Mouse (Mus musculus): ENCODE data around the gene Zfand3. TPM values are rescaled to one million over a fixed set of nuclear protein-coding genes. Genes with fewer than 3 reads are reported as not detected.

Gene Zfand3
- polyA plus RNA-seq, 1 experiment from 2014 or later, result 70.3 TPM

DNA sequence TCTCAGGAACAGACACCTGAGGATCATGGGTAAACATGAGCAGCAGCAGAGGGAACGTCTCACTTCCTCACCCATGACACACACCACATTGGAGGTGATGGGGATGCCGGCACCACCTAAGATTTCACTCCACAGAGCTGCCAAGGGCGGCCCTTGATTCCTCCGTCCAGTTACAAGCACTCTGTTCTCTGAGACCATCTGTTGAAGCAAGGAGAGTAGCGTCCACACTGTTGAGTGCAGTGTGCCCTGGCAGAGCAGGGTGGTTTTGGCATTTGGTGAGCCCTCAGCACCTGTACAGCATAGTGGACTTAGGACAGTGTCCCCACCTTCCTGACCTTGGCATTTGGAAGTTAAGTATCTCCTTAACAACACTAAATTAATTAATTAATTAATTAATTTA is 107.0 kb downstream of the Zfand3 start:
- H3K36me3 ChIP-seq, result no peaks in the 10 kb centered on the region
- WGBS, result 82% methylated on average over 5 of the region's 5 CpGs
- H3K27me3 ChIP-seq, result no peaks in the 10 kb centered on the region
- 0 out of 2 replicates have a peak, but pooled peaks have one; percentile 52 for ATAC-seq (ENCODE audit: insufficient number of reproducible peaks, insufficient read depth, low FRiP score, low TSS enrichment)
- no peaks in the 10 kb centered on the region for H3K9me3 ChIP-seq
- peaks cover 6% of the 10 kb centered on the region; the same call in 1 of the 2 replicates for H3K4me1 ChIP-seq
- H3K4me3 ChIP-seq, result no peak overlapping the region
- no peak overlapping the region for H3K9ac ChIP-seq
- H3K4me2 ChIP-seq (replicated peaks), result no peak overlapping the region
- no peak overlapping the region for H3K27ac ChIP-seq

DNA sequence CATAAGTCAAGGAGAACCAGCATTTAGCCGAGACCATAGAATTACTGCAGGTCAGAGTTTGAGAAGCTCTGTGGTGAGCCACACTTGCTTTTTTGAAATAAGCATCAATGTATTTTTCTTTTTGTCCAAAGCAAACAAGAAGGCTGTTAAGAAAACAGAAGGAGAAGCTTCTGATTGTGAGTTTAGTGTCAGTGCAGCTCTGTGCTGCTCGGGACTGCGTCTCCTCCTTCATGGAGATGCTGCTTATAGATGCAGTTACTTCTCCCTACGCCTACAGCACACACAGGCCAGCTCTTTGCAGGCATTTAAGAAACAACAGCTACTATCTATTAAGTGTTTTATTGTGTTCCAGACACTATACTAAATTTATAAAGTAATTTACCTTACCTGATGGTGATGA is 107.5 kb downstream of the Zfand3 start:
- ATAC-seq (ENCODE audit: insufficient number of reproducible peaks, insufficient read depth, low FRiP score, low TSS enrichment), result no peak
- Histone ChIP-seq H3K36me3 (no peaks in the 10 kb centered on the region), H3K27me3 (no peaks in the 10 kb centered on the region), H3K9me3 (no peaks in the 10 kb centered on the region), H3K27ac (no peak overlapping the region), H3K9ac (no peak overlapping the region), H3K4me2 (replicated peaks) (no peak overlapping the region), H3K4me1 (peaks cover 6% of the 10 kb centered on the region; the same call in 1 of the 2 replicates), H3K4me3 (no peak overlapping the region)
- WGBS, result 77% methylated on average over 4 of the region's 4 CpGs

DNA sequence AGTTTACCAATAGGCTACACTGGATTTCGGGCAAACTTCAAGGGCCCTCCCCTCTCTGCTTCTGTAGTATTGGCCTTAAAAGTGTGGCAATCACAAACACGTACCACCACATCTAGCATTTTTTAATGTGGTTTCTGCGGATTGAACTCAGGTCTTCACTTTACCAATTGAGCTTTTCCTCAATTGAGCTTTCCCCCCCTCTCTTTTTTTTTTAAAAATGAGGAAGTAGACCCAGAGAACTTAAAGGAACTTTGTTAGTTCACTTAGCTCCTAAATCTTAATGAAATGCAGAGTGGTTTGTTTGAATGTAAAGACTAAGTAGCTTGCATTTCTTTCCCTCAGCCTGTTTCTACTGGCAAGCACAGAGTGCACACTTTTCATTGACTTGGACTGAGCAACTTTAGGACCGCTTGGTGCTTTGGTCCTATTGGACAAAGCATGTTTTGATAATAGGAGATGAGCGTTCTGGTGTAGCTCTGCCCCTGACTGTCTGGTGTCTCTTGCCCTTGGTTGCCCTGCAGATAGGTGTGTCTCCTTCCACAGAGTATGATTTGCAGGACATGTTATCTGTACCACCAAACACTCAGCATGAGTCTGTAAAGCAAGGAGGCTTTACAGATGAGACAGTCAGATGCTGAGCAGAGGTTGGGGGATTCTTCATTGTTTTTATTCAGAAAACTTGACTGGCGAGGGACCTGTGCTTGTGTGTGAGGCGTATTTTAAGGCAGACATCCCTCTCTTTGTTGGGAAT is 108.2 kb downstream of the Zfand3 start:
- Histone ChIP-seq H3K36me3 (no peaks in the 10 kb centered on the region), H3K27me3 (no peaks in the 10 kb centered on the region), H3K4me2 (replicated peaks) (no peak overlapping the region), H3K9ac (no peak overlapping the region), H3K4me1 (peaks cover 6% of the 10 kb centered on the region; the same call in 1 of the 2 replicates), H3K27ac (no peak overlapping the region), H3K9me3 (no peaks in the 10 kb centered on the region), H3K4me3 (no peak overlapping the region)
- WGBS, result 79% methylated on average over 7 of the region's 7 CpGs
- ATAC-seq (ENCODE audit: insufficient number of reproducible peaks, insufficient read depth, low FRiP score, low TSS enrichment), result no peak

- Histone ChIP-seq H3K4me2 (replicated peaks) (no peak overlapping the region), H3K36me3 (no peaks in the 10 kb centered on the region), H3K4me3 (no peak overlapping the region), H3K9me3 (no peaks in the 10 kb centered on the region), H3K27me3 (no peaks in the 10 kb centered on the region), H3K27ac (no peak overlapping the region), H3K9ac (no peak overlapping the region), H3K4me1 (peaks cover 6% of the 10 kb centered on the region; the same call in 1 of the 2 replicates)
- no peak for ATAC-seq (ENCODE audit: insufficient number of reproducible peaks, insufficient read depth, low FRiP score, low TSS enrichment)
- WGBS, result 82% methylated on average over 3 of the region's 3 CpGs
Observed at GRCm38 (mm10) chr17:30114761-30115160, 110.2 kb downstream of the Zfand3 start.

DNA sequence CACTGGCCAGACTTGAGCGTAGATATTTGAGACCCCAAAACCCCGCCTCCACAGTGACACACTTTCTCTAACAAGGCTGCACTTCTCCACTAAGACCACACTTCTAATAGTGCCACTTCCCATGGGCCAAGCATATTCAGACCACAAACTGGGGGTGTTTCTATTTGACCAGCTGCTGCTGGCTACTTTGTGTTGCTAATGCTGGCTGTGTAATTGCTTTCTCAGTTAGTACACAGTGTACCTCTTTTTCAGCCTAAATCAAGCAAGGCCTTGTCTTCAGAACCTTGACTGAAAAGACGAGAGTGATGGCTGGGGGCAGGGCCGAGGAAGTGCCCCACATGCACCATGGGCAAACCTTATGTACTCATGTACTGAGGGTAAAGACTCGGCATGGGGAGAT is 111.7 kb downstream of the Zfand3 start:
- ATAC-seq (ENCODE audit: insufficient number of reproducible peaks, insufficient read depth, low FRiP score, low TSS enrichment), result no peak
- H3K4me1 ChIP-seq, result no peaks in the 10 kb centered on the region
- no peak overlapping the region for H3K4me2 ChIP-seq (replicated peaks)
- WGBS, result 75% methylated on average over 5 of the region's 5 CpGs
- no peaks in the 10 kb centered on the region for H3K36me3 ChIP-seq
- no peak overlapping the region for H3K4me3 ChIP-seq
- no peaks in the 10 kb centered on the region for H3K9me3 ChIP-seq
- no peak overlapping the region for H3K9ac ChIP-seq
- H3K27ac ChIP-seq, result no peak overlapping the region
- H3K27me3 ChIP-seq, result no peaks in the 10 kb centered on the region

DNA sequence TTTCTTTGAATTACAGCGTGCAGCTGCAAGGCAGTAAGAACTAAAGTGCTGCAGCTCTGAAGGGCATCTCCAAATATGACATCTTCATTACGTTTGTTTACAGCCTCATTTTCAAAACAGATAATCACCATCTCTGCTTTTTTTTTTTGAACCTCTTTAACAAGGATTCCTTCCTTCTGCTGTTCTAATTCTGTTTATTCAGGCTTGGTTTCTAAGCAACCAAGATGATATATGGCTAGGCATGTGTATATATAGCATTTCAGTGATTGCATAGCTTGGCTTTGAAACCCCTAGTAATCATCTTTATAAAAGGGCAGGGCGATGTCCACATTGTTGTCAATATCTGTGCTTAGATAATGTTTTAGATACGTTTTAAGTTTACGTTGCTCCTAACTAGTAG is 113.5 kb downstream of the Zfand3 start:
- Histone ChIP-seq H3K4me2 (replicated peaks) (no peak overlapping the region), H3K4me3 (no peak overlapping the region), H3K27ac (no peak overlapping the region), H3K9me3 (no peaks in the 10 kb centered on the region), H3K27me3 (no peaks in the 10 kb centered on the region), H3K4me1 (no peaks in the 10 kb centered on the region), H3K36me3 (no peaks in the 10 kb centered on the region), H3K9ac (no peak overlapping the region)
- no peak for ATAC-seq (ENCODE audit: insufficient number of reproducible peaks, insufficient read depth, low FRiP score, low TSS enrichment)
- WGBS, result 92% methylated on average over 5 of the region's 5 CpGs

- 90% methylated on average over 3 of the region's 3 CpGs for WGBS
- Histone ChIP-seq H3K4me1 (no peaks in the 10 kb centered on the region), H3K27me3 (no peaks in the 10 kb centered on the region), H3K27ac (no peak overlapping the region), H3K4me2 (replicated peaks) (no peak overlapping the region), H3K36me3 (no peaks in the 10 kb centered on the region), H3K9me3 (no peaks in the 10 kb centered on the region), H3K9ac (no peak overlapping the region), H3K4me3 (no peak overlapping the region)
- ATAC-seq (ENCODE audit: insufficient number of reproducible peaks, insufficient read depth, low FRiP score, low TSS enrichment), result no peak
Observed at GRCm38 (mm10) chr17:30122278-30122677, 117.7 kb downstream of the Zfand3 start.

GRCm38 (mm10) chr17:30128456-30128855 is 123.9 kb downstream of the Zfand3 start:
- no peak overlapping the region for H3K27ac ChIP-seq

DNA sequence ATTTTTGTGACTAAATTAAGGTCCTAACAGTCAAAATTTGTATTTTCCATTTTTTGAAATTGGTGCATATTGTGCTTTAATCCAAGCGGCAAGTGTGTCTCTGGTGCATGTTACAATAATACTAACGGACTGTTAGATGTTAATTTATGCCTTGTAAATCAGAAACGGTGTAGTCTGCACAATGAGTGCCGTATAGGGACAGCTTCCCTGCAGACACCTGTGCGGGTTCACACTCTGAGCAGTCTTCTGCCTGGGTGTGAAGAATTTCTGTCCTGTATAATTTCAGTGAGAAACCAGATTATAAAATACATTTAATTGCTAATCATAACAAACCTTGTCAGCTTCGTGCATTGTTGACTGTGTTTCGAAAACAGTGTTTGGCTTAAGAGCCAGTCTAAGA is 124.7 kb downstream of the Zfand3 start:
- Histone ChIP-seq H3K9ac (no peak overlapping the region), H3K27me3 (no peaks in the 10 kb centered on the region), H3K4me3 (no peak overlapping the region), H3K27ac (no peak overlapping the region), H3K4me2 (replicated peaks) (no peak overlapping the region), H3K4me1 (peaks cover 4% of the 10 kb centered on the region; the same call in 1 of the 2 replicates), H3K9me3 (no peaks in the 10 kb centered on the region), H3K36me3 (no peaks in the 10 kb centered on the region)
- 87% methylated on average over 7 of the region's 7 CpGs for WGBS
- ATAC-seq (ENCODE audit: insufficient number of reproducible peaks, insufficient read depth, low FRiP score, low TSS enrichment), result no peak

More at GRCm38 (mm10) chr17:30128456-30128855, 123.9 kb downstream of the Zfand3 start:
- 87% methylated on average over 6 of the region's 6 CpGs for WGBS
- no peaks in the 10 kb centered on the region for H3K9me3 ChIP-seq
- H3K4me3 ChIP-seq, result no peak overlapping the region
- H3K9ac ChIP-seq, result no peak overlapping the region
- H3K4me2 ChIP-seq (replicated peaks), result no peak overlapping the region
- H3K27me3 ChIP-seq, result no peaks in the 10 kb centered on the region
- H3K4me1 ChIP-seq, result peaks cover 4% of the 10 kb centered on the region; the same call in 1 of the 2 replicates
- no peaks in the 10 kb centered on the region for H3K36me3 ChIP-seq
- ATAC-seq (ENCODE audit: insufficient number of reproducible peaks, insufficient read depth, low FRiP score, low TSS enrichment), result no peak

DNA sequence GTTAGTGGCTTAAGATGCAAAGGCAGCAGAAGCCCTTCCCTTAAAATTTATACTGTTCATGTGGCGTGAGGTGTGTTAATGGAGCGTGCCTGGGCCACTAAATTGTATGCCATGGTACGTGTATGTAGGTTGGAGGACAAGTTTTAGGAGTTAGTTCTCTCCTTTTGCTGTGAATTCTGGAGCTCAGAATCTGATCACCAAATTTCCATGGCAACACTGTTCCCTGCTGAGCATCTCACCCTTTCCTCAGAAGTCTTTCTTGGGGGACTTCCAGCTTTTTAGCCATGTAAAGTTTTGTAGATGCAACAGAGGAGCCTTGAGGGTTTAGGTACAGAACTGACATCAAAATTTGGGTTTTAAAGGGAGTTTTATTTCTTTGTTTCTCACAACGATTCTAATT is 125.8 kb downstream of the Zfand3 start:
- peaks cover 4% of the 10 kb centered on the region for H3K36me3 ChIP-seq
- H3K4me3 ChIP-seq, result no peak overlapping the region
- peaks cover 6% of the 10 kb centered on the region; the same call in 1 of the 2 replicates for H3K4me1 ChIP-seq
- 88% methylated on average over 4 of the region's 4 CpGs for WGBS
- H3K27me3 ChIP-seq, result no peaks in the 10 kb centered on the region
- H3K4me2 ChIP-seq (replicated peaks), result no peak overlapping the region
- H3K27ac ChIP-seq, result no peak overlapping the region
- H3K9ac ChIP-seq, result no peak overlapping the region
- no peaks in the 10 kb centered on the region for H3K9me3 ChIP-seq
- ATAC-seq (ENCODE audit: insufficient number of reproducible peaks, insufficient read depth, low FRiP score, low TSS enrichment), result no peak

DNA sequence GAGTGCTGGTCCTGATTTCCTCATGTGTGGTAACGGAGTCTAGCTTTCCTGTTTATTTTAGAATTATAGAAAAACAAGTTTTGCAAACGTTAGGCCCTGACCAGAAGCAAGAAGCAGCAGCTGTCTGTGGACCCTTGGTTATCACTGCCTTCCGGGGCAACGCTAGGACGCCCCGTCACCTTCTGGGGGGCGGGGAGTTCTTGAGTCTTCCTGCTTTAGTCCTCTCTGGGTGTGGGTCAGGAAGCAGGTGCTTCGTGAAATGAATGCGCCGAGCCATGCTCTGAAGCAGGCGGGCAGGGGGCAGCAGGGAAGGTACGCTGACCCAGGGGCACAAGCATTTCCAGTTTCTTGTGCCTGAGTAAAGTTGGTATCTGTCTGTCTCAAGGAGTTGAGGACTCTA is 129.1 kb downstream of the Zfand3 start:
- H3K9me3 ChIP-seq, result no peaks in the 10 kb centered on the region
- no peak overlapping the region for H3K4me3 ChIP-seq
- whole genome bisulfite sequencing, result 81% methylated on average over 12 of the region's 12 CpGs
- peaks cover 15% of the 10 kb centered on the region for H3K36me3 ChIP-seq
- H3K27ac ChIP-seq, result no peak overlapping the region
- H3K27me3 ChIP-seq, result no peaks in the 10 kb centered on the region
- H3K9ac ChIP-seq, result no peak overlapping the region
- peaks cover 7% of the 10 kb centered on the region; the same call in 1 of the 2 replicates for H3K4me1 ChIP-seq
- no peak overlapping the region for H3K4me2 ChIP-seq (replicated peaks)
- ATAC-seq (ENCODE audit: insufficient number of reproducible peaks, insufficient read depth, low FRiP score, low TSS enrichment), result no peak

GRCm38 (mm10) chr17:30134955-30135735 is 130.6 kb downstream of the Zfand3 start:
- H3K27me3 ChIP-seq, result no peaks in the 10 kb centered on the region
- WGBS, result 83% methylated on average over 10 of the region's 10 CpGs
- ATAC-seq (ENCODE audit: insufficient number of reproducible peaks, insufficient read depth, low FRiP score, low TSS enrichment), result no peak

More at GRCm38 (mm10) chr17:30134955-30135735, 130.6 kb downstream of the Zfand3 start:
- no peak overlapping the region for H3K9ac ChIP-seq
- peaks cover 7% of the 10 kb centered on the region; the same call in 1 of the 2 replicates for H3K4me1 ChIP-seq
- H3K4me2 ChIP-seq (replicated peaks), result no peak overlapping the region
- no peak overlapping the region for H3K27ac ChIP-seq
- H3K4me3 ChIP-seq, result no peak overlapping the region
- H3K36me3 ChIP-seq, result peaks cover 15% of the 10 kb centered on the region
- H3K9me3 ChIP-seq, result no peaks in the 10 kb centered on the region
